Mouse (Mus musculus): ENCODE data around the gene Bdnf.

DNA sequence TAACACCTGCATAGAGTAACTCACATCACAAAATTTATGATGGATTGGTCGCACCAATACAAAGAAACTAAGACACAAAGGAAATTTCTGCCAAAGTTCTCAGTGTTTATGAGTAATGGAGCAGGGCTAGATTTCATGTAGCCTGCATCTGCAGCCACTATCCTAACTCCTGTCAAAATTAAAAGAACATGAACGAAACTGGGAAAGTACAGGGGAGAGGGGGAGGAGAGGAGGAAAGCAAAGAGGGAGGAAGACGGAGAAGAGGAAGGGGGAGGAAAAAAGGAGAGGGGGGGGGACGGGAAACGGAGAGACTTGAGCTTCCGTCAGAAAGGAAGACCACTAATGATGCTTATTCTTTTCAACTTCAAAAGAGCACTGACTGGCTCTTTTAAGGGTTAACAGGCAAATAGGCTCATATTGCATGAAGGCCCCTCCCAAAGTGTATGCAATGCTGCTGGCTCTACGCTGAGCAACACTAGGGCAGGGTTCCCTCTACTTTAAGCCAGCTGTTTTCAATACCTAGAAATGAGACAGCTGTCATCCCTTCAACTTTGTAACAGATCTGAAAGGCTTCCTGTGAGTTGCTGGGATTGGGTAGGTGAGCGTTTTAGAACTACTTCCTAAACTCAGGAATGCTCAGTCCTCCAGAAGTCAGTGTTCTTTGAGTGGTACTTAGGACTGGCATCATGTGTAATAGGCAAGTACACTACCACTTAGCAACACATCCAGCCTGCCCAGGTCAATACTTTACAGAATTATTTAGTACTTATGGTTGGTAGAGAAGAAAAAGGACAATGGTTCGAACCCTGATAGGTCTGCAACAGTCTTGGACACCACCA, 58.9 kb downstream of the Bdnf start:
- TF ChIP-seq POLR2A (IDR thresholded peaks at IDR 0.05; ENCODE audit: insufficient read depth, low read length) (no peak), CTCF (IDR thresholded peaks at IDR 0.05; ENCODE audit: low read depth, low read length) (no peak), EP300 (IDR thresholded peaks at IDR 0.05; ENCODE audit: insufficient read depth, low read depth, low read length) (no peak)
